Mouse (Mus musculus): ENCODE measurements at regions not wholly inside any gene's neighbourhood (a gene's known extent, or its start where the extent isn't known, plus 50 kb on each side); places are given as distances from the start of the nearest gene placed in this dataset.

GRCm38 (mm10) chr11:111155023-111155422, 89.1 kb downstream of the Kcnj2 start:
- in situ Hi-C loops (cut with MboI, MseI), result no loop called here

- in situ Hi-C loops (cut with MboI, MseI), result no loop called here
These were observed 89.8 kb downstream of the Kcnj2 start for GRCm38 (mm10) chr11:111155747-111156146.

DNA sequence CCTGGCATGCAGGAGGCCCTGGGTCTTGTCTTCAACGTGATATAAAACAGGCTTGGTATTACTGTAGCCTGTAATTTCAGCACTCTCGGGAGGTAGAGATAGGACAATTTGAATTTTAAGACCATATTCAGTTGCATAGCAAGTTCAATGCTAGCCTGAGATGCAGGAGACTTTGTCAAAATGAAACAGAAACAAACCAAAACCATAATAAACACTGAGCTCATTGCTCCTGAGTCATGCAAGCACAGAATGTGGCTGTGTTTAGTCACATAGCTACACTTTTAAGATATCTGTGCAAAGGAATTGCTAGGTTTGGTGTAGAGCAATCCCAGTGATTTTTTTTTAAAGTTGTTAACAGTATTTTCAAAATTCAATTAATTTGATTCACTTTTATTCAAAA, 93.3 kb downstream of the Kcnj2 start:
- in situ Hi-C loops (cut with MboI, MseI), result no loop called here

GRCm38 (mm10) chr11:111164907-111165306, 98.9 kb downstream of the Kcnj2 start:
- in situ Hi-C loops (cut with MboI, MseI), result no loop called here

- in situ Hi-C loops (cut with MboI, MseI), result no loop called here
These were observed 104.3 kb downstream of the Kcnj2 start for GRCm38 (mm10) chr11:111170174-111170800.

DNA sequence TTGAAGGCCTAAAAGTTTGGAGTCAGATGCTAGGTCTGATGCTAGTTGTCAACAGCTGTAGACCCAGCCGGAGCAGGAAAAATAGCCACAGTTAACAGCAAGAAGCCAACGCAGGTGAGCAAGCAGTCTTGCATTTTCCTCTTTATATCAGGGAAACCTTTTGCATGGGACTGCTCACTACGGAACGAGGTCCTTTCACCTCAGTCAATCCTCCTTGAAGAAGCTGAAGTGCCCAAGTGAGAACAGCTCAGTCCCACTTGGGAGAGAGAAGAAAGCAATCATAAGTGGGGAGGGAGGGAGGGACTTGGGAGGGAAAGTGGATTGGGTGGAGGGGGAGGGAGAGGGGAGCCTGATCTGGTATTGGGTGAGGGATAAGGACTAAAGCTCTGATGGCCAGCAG, 107.6 kb downstream of the Kcnj2 start:
- in situ Hi-C loops (cut with MboI, MseI), result no loop called here

- in situ Hi-C loops (cut with MboI, MseI), result no loop called here
These were observed 109.6 kb downstream of the Kcnj2 start for GRCm38 (mm10) chr11:111175566-111175965.

DNA sequence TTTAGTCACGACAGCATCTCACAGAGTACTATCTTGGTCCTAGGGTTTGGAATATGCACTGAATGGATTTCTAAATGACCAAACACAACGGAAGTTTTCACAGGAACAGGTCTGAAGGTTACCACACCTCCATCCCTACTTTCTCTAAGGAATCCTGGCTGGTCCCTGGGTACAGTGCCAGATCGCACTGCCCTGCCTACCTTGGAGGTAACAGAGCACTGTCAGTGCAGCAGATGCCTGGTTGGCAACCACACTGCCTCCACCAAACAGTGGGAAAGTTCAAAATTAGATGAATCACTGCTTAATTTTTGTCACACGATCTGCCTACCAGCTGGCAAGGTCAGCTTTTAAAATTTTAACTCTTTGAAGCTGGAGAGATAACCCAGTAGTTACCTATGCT, 111.6 kb downstream of the Kcnj2 start:
- in situ Hi-C loops (cut with MboI, MseI), result no loop called here

DNA sequence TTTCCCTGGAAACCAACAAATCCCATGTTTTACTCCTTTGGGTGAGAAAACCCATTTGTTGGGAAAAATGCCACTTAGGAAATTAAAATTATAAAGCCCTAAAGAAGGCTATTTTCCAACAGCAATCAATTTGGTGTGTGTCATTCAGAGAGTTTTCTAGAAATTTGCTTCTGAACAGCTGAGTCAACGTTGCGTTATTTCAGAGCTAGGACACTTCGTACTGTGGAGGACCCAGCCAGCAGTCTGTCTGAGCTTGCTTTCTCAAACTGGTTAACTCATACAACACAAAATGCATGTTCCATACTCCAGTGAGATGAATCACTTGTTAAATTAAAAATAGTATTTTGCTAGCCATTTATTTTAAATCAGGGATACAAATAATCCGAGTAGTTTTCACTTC, 131.5 kb downstream of the Kcnj2 start:
- in situ Hi-C loops (cut with MboI, MseI), result no loop called here

- in situ Hi-C loops (cut with MboI, MseI), result no loop called here
These were observed 134.5 kb downstream of the Kcnj2 start for GRCm38 (mm10) chr11:111200512-111200911.

- in situ Hi-C loops (cut with MboI, MseI), result no loop called here
These were observed 136.8 kb downstream of the Kcnj2 start for GRCm38 (mm10) chr11:111202780-111203179.

DNA sequence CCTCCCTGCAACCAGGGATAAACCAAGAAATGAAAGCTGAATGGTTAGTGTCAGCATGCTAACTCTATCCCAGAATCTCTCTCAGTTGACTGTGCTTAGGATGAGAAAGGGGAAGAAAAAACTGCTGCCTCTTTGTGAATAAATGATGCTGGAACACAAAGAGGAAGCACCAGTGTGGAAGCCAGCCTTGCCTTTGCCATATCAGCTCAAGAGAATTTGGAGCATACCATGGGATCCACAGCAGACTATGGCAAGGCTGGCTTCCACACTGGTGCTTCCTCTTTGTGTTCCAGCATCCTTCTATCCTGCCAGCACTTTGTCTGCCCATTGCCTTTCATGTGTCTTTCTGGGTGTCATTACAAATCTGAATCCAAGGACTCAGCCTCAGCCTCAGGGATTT, 144.6 kb downstream of the Kcnj2 start:
- in situ Hi-C loops (cut with MboI, MseI), result no loop called here

- in situ Hi-C loops (cut with MboI, MseI), result no loop called here
These were observed 146.2 kb downstream of the Kcnj2 start for GRCm38 (mm10) chr11:111212038-111212701.

DNA sequence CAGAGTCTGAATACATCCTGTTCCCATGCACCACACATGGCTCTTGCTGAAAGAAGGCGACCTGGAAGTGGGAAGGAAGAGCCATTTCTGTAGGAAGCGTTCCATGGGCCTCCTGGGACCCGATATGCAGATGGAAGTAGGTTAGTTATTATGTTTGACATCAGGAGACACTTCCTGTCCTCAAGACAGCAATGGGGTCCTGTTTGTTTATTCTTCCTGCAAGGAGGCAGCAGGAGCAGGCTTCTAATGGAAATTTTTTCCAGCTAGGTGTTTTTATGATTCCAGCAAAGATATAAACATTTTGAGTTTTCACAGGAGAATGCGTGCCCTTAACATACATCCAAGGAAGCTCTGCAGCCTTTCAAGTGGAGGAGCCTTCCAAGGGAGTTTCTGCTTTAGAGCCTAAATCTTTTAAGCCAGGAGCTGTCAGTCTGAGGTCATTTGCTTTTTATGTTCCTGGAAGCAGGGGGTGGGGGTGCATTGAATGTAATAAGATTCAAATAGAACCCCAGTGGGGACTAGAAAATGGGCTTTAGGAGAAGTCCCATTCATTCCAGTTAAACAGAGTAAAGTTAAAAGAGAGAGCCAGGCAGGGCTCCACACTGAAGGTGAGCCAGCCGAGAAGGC, 146.9 kb downstream of the Kcnj2 start:
- in situ Hi-C loops (cut with MboI, MseI), result no loop called here

DNA sequence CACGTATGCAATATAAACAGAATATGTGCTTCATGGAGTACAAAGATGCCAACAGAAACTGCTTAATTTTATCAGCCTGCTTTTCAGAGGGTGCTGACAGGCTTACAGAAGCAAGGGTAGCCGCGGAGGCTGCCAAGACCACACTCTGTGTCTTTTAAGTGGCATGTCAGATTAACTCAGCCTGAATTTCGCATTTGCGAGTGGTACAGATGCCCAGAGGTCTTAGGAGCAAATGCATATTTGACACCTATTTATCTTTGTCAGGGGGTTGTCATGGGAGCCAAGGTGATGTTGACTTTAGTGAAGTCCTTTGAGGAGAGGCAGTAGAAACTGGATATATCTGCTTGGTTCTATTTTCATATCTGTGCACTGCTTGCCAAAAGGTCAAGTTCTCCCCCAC, 149.0 kb downstream of the Kcnj2 start:
- in situ Hi-C loops (cut with MboI, MseI), result no loop called here

DNA sequence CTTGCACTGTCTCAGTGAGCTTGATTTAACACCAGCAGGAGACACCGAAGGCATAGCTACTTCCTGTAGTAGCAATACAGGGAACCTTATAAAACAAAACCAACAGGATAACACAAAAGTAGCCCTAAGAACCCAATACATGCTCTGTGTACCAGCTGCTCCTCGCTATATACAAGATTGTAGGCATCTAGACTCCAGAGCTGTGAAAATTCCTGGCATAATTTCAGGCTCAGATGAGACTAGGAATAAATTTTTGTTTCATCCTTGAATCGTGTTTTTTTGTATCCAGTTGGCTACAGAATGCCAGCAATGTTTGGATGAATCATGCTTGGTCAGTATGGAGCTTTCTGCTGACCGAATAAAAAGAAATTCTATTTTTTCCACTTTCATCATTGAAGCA, 157.9 kb downstream of the Kcnj2 start:
- in situ Hi-C loops (cut with MboI, MseI), result no loop called here

DNA sequence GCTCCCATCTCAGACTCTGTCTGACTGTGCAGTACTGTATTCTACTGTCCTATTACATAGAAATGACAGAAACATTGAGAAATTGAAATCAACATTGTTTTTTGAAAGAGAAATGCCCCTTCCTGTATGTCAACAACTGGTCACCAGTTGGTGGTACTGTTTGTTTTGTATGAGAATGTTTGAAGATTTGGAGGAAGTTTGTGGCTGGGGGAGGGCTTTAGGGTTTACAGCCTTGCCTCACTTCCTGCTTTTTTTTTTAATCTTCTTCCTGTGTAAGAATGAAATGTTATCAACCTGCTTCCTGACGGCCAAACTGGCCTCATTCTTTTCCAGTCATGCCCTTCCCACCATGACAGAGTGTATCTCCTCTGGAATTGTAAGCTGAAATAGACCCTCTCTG, 161.3 kb downstream of the Kcnj2 start:
- in situ Hi-C loops (cut with MboI, MseI), result no loop called here

GRCm38 (mm10) chr11:111236741-111237140, 170.8 kb downstream of the Kcnj2 start:
- in situ Hi-C loops (cut with MboI, MseI), result no loop called here

DNA sequence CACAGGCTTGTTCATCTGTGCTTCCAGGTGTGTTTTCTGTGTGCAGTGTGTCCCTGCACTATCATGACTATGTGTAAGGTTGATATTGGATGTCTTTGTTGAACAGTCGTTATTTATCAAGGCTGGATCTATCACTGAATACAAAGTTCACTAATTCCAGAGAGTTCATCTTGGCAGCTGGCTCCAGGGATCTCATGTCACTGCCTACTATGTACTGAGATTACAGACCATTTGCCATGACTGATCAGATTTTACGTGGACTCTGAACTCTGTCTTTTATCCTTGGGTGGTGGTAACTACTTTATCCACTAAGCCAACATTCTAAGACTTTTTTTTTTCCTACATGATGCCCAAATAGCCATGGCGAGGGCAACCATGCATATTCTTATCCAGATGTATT, 173.8 kb downstream of the Kcnj2 start:
- in situ Hi-C loops (cut with MboI, MseI), result no loop called here

DNA sequence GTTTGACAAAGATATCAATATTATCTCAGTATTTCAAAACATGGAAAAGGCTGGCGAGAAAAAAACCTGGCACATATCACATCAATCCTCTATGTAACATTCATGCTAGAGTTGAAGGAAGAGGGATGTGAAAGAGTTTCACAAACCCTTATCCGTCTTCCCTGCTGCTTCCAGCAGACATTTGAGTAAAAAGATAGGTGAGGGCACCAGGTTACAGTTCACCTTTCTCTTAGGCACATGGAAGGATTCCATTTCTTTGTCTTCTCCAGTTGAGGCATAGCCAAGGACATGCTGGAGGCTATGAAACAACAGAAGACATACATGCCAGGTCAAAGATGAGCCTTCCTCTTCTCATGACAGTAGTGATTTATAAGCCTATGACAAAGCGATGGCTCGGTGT, 186.3 kb downstream of the Kcnj2 start:
- in situ Hi-C loops (cut with MboI, MseI), result no loop called here

GRCm38 (mm10) chr11:111256596-111256995, 190.6 kb downstream of the Kcnj2 start:
- in situ Hi-C loops (cut with MboI, MseI), result no loop called here

DNA sequence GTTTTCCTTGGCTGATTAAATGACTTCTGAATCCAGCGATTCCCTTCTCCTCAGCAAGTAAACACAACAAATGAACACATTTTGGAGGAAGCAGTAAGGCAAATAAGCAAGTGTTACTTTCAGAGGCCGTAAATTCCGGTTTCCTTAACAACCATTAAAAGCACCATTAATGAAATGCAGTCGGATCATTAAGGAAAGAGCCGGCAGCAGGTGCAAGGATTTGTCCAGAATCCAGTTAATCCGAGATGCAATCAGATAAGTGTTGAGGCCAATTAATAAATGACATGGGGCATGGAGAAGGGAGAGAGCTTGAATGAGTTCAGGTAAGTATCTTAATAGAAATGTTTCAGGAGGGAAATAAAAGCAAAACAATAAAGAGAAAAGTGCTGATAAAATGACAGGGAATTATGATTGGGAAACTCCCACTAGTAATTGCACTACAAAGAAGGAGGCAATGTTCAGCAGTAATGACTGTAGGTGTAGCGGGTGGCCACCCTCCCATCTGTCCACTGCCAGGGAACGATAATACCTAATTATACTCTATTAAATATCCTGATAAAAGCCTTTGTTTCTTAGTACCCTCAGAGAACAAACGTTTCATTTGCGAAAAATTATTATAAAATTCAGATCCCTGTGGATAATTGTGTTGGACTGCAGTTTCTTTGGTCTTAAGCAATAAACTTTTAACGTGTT, 194.9 kb downstream of the Kcnj2 start:
- in situ Hi-C loops (cut with MboI, MseI), result no loop called here

- in situ Hi-C loops (cut with MboI, MseI), result no loop called here
These were observed 207.7 kb downstream of the Kcnj2 start for GRCm38 (mm10) chr11:111273651-111274050.

Data from T-helper 2 cell (primary cell).